Mouse (Mus musculus) mouse embryonic stem cell (cell line): ENCODE results near the gene Dhx8.

Source experiments
- in situ Hi-C, 2 experiments: fragments of 300-500 bp; cut with MboI; formaldehyde crosslinking; loops; 1 replicate in 1 of 2; 3 replicates in 1 of 2; pipeline ENCODE4 v1.14.3; 2019 to 2020; ENCODE audit warnings: low sequenced_read_pairs in 2 of 2, low pct_unique_long_range_greater_than_20kb in 1 of 2, mixed read lengths in 1 of 2; ENCODE audit not compliant: unreplicated experiment in 1 of 2

Dhx8 gene

GRCm38 (mm10) chr11:101732518-101733440, at the start of gene Dhx8:
Dhx8 (plus strand) TSS chr11:101732919.
- in situ Hi-C loops = loop anchor here (5.0 kb wide), 1 partner anchor 70 kb away; no protein-coding TSS in a partner anchor

- in situ Hi-C loops = no loop called here
These were observed 45.1 kb upstream of the Dhx8 start for GRCm38 (mm10) chr11:101687351-101688301.

GRCm38 (mm10) chr11:101689701-101690113, 43.0 kb upstream of the Dhx8 start:
- in situ Hi-C loops = no loop called here

GRCm38 (mm10) chr11:101690326-101690725, 42.4 kb upstream of the Dhx8 start:
- in situ Hi-C loops = no loop called here

GRCm38 (mm10) chr11:101695906-101696661, 36.6 kb upstream of the Dhx8 start:
- in situ Hi-C loops = no loop called here

- in situ Hi-C loops = no loop called here
These were observed 35.4 kb upstream of the Dhx8 start for GRCm38 (mm10) chr11:101697156-101697861.

GRCm38 (mm10) chr11:101698114-101698513, 34.6 kb upstream of the Dhx8 start:
- in situ Hi-C loops = no loop called here

GRCm38 (mm10) chr11:101699556-101699955, 33.2 kb upstream of the Dhx8 start:
- in situ Hi-C loops = no loop called here

- in situ Hi-C loops = no loop called here
These were observed 32.7 kb upstream of the Dhx8 start for GRCm38 (mm10) chr11:101699991-101700390.

GRCm38 (mm10) chr11:101700446-101700845, 32.3 kb upstream of the Dhx8 start:
- in situ Hi-C loops = no loop called here

- in situ Hi-C loops = no loop called here
These were observed 28.6 kb upstream of the Dhx8 start for GRCm38 (mm10) chr11:101704081-101704480.

GRCm38 (mm10) chr11:101706764-101707448, 25.8 kb upstream of the Dhx8 start:
- in situ Hi-C loops = no loop called here

- in situ Hi-C loops = no loop called here
These were observed 24.2 kb upstream of the Dhx8 start for GRCm38 (mm10) chr11:101708482-101708881.

- in situ Hi-C loops = no loop called here
These were observed 19.9 kb upstream of the Dhx8 start for GRCm38 (mm10) chr11:101712811-101713210.

- in situ Hi-C loops = no loop called here
These were observed 18.7 kb upstream of the Dhx8 start for GRCm38 (mm10) chr11:101714012-101714411.

- in situ Hi-C loops = no loop called here
These were observed 14.4 kb upstream of the Dhx8 start for GRCm38 (mm10) chr11:101718324-101718723.

- in situ Hi-C loops = no loop called here
These were observed 12.7 kb upstream of the Dhx8 start for GRCm38 (mm10) chr11:101719986-101720520.
